Mouse (Mus musculus) embryonic fibroblast, embryonic 13.5 days (primary cell): ENCODE measurements around the gene Hist1h4k. TPM values are rescaled to one million over a fixed set of nuclear protein-coding genes. Genes with fewer than 3 reads are reported as not detected.

Source experiments
- H3K27ac ChIP-seq: 2 replicates; pipeline ENCODE4 v1.5.1; 2012; ENCODE audit warnings: low read length, control low read depth, inconsistent platforms; ENCODE audit not compliant: insufficient read depth
- H3K4me1 ChIP-seq: 2 replicates; pipeline ENCODE4 v1.6.1; 2011; ENCODE audit warnings: low read length; ENCODE audit not compliant: control insufficient read depth, insufficient read depth
- H3K4me3 ChIP-seq: 2 replicates; pipeline ENCODE4 v1.5.1; 2011; ENCODE audit warnings: mild to moderate bottlenecking, control low read depth, low read length; ENCODE audit not compliant: insufficient read depth
- CTCF ChIP-seq: IDR thresholded peaks from 2 replicates; pipeline ENCODE4 v1.5.1; 2011; ENCODE audit warnings: mild to moderate bottlenecking, control low read depth, low read length, moderate library complexity, borderline replicate concordance; ENCODE audit not compliant: insufficient read depth
- POLR2A ChIP-seq: IDR thresholded peaks from 2 replicates; pipeline ENCODE4 v1.6.1; 2011; ENCODE audit warnings: low read depth, mild to moderate bottlenecking, control low read depth, low read length, moderate library complexity
- polyA plus RNA-seq: library from polyadenylated mRNA; stranded (reverse); fragments of >200 nt; gene quantifications from 2 replicates; pipeline ENCODE4 v1.2.4, GENCODE M21; 2011; ENCODE audit warnings: low read depth; ENCODE audit not compliant: missing spikeins, insufficient read length

Gene Hist1h4k
- polyA plus RNA-seq, 1 experiment, result 7.3 TPM

DNA sequence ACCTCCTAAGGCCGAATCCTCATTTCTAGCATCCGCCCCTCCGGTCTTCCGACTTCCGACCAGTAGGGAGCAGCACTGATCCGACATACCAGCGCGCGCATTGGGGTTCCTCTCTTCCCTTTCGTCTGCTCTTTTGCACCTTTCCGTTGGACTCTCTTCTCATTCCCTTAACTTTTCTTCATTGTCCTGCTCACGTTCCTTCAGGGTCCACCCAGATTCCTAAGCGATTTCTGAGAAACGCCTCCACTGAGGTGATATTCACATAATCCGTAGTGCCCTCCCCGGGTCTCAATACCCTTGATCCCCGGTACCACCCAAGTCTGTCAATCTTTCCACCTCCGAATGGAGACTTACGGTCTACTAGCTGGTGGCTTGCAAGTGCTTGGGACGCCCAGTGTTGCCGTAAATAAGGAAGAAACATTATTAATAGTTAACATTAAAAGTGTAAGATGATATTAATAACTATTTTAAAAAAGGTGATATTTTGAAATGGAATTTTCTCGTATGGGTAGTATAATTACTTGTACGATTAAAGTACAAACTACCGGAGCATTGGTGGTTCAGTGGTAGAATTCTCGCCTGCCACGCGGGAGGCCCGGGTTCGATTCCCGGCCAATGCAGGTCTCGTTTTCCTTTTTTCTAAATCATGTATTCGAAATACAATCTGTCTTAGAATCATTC, 40.1 kb downstream of the Hist1h4k start:
- TF ChIP-seq POLR2A (peak; percentile 66), CTCF (peak; percentile 55; the same call in 1 of the 2 replicates)
- Histone ChIP-seq H3K27ac (peak overlapping the region; percentile 46; the same call in 1 of the 2 replicates), H3K4me1 (peaks cover 2% of the 10 kb centered on the region; the same call in 1 of the 2 replicates), H3K4me3 (peak overlapping the region; percentile 96)

DNA sequence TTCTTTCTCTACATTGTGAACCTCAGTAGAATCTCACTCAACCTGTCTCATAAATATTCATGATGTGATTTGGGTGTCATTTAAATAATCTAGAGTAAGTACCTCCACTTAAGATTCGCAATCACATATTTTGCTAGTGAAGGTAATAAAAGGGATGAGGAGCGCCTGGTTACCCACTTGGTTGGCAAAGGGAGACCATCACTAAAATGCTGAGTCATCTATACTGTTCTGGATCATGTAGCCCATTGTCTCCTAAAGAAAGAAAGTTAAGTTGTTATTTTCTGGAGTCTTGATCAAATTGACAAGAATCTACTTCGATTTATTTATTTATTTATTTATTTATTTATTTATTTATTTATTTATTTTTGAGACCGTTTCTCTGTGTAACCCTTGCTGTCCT, 43.6 kb downstream of the Hist1h4k start:
- no peaks in the 10 kb centered on the region for H3K4me1 ChIP-seq
- TF ChIP-seq POLR2A (no peak), CTCF (no peak)
- no peak overlapping the region for H3K27ac ChIP-seq
- H3K4me3 ChIP-seq, result no peak overlapping the region

Other genes with a start within 250 kb of the Hist1h4k start
- 3.1 TPM in 1 of 2 replicates, not detected in the other for gene Gm11273, start 249.1 kb downstream of the Hist1h4k start, polyA plus RNA-seq
- 12.3 and 15.2 TPM in 2 replicates for gene Zkscan8, start 219.4 kb downstream of the Hist1h4k start, polyA plus RNA-seq
- gene Olfr1366, start 207.7 kb downstream of the Hist1h4k start, polyA plus RNA-seq, result not detected in 2 replicates
- gene Olfr1535, start 190.6 kb downstream of the Hist1h4k start, polyA plus RNA-seq, result 0.12 and 0.44 TPM in 2 replicates
- not detected in 2 replicates for gene Olfr1364, start 168.7 kb downstream of the Hist1h4k start, polyA plus RNA-seq
- not detected in 2 replicates for gene Olfr1362, start 136.5 kb downstream of the Hist1h4k start, polyA plus RNA-seq
- gene Olfr11, start 108.0 kb downstream of the Hist1h4k start, polyA plus RNA-seq, result not detected in 2 replicates
- not detected in 2 replicates for gene Olfr1361, start 87.1 kb downstream of the Hist1h4k start, polyA plus RNA-seq
- not detected in 2 replicates for gene Olfr1360, start 73.1 kb downstream of the Hist1h4k start, polyA plus RNA-seq
- not detected in 2 replicates for gene Olfr1359, start 52.4 kb downstream of the Hist1h4k start, polyA plus RNA-seq
- gene Hist1h2bl, start 34.4 kb downstream of the Hist1h4k start, polyA plus RNA-seq, result 3.5 TPM in 1 of 2 replicates, not detected in the other
- gene Hist1h2ai, start 34.1 kb downstream of the Hist1h4k start, polyA plus RNA-seq, result 5.0 TPM in 1 of 2 replicates, not detected in the other
- 3.4 TPM in 1 of 2 replicates, not detected in the other for gene Hist1h3h, start 32.8 kb downstream of the Hist1h4k start, polyA plus RNA-seq
- gene Hist1h2bm, start 28.5 kb downstream of the Hist1h4k start, polyA plus RNA-seq, result 5.5 and 9.1 TPM in 2 replicates
- gene Hist1h4j, start 15.4 kb downstream of the Hist1h4k start, polyA plus RNA-seq, result 2.6 and 4.1 TPM in 2 replicates
- gene Hist1h2ak, start 3.3 kb upstream of the Hist1h4k start, polyA plus RNA-seq, result 5.3 TPM in 1 of 2 replicates, not detected in the other
- gene Hist1h2bn, start 3.6 kb upstream of the Hist1h4k start, polyA plus RNA-seq, result 2.4 and 9.6 TPM in 2 replicates
- 2.3 and 7.8 TPM in 2 replicates for gene Hist1h1b, start 30.1 kb upstream of the Hist1h4k start, polyA plus RNA-seq
- gene Hist1h3i, start 32.9 kb upstream of the Hist1h4k start, polyA plus RNA-seq, result 4.3 and 8.6 TPM in 2 replicates
- not detected in 2 replicates for gene Hist1h2an, start 36.7 kb upstream of the Hist1h4k start, polyA plus RNA-seq
- 1.0 TPM in 1 of 2 replicates, not detected in the other for gene Hist1h2bp, start 37.0 kb upstream of the Hist1h4k start, polyA plus RNA-seq
- gene Hist1h2bq, start 59.7 kb upstream of the Hist1h4k start, polyA plus RNA-seq, result 1.0 and 2.3 TPM in 2 replicates
- not detected in 2 replicates for gene Hist1h2ao, start 60.0 kb upstream of the Hist1h4k start, polyA plus RNA-seq
- gene Hist1h4m, start 61.2 kb upstream of the Hist1h4k start, polyA plus RNA-seq, result not detected in 2 replicates
- 18.9 and 28.6 TPM in 2 replicates for gene Hist1h4n, start 81.7 kb upstream of the Hist1h4k start, polyA plus RNA-seq
- 18.2 and 27.0 TPM in 2 replicates for gene Hist1h2ap, start 83.0 kb upstream of the Hist1h4k start, polyA plus RNA-seq
- gene Hist1h2br, start 83.2 kb upstream of the Hist1h4k start, polyA plus RNA-seq, result 1.9 TPM in 1 of 2 replicates, not detected in the other
- gene Zfp184, start 194.6 kb upstream of the Hist1h4k start, polyA plus RNA-seq, result 2.9 and 5.0 TPM in 2 replicates
- 0.23 and 0.32 TPM in 2 replicates for gene Pom121l2, start 230.7 kb upstream of the Hist1h4k start, polyA plus RNA-seq